Mouse (Mus musculus) MEL (cell line): ENCODE results near the gene Egflam. TPM values are rescaled to one million over a fixed set of nuclear protein-coding genes. Genes with fewer than 3 reads are reported as not detected.

ENCODE experiments used
- DNase-seq: peaks from one replicate; pipeline ENCODE4 v3.0.0; 2011; ENCODE audit warnings: low read depth, low spot score
- H3K27ac ChIP-seq: 2 replicates; pipeline ENCODE4 v1.5.1; 2012; ENCODE audit warnings: low read depth, mild to moderate bottlenecking, control low read depth, low read length, moderate library complexity; ENCODE audit not compliant: control insufficient read depth
- H3K27me3 ChIP-seq, 2 experiments: fragments of 150-350 bp in 1 of 2; sonication (generic) in 1 of 2; 2 replicates each; pipeline ENCODE4 v1.6.1; 2012; ENCODE audit warnings: low read length in 2 of 2, mild to moderate bottlenecking in 2 of 2, improper control_type of control experiment in 1 of 2, moderate library complexity in 1 of 2; ENCODE audit not compliant: insufficient read depth in 2 of 2, control insufficient read depth in 1 of 2
- H3K36me3 ChIP-seq, 2 experiments: 2 replicates each; pipeline ENCODE4 v1.6.1; 2012 to 2014; ENCODE audit warnings: low read length in 2 of 2, improper control_type of control experiment in 1 of 2, inconsistent platforms in 1 of 2, mild to moderate bottlenecking in 1 of 2; ENCODE audit not compliant: insufficient read depth in 2 of 2, control insufficient read depth in 1 of 2
- H3K4me1 ChIP-seq, 2 experiments: fragments of 150-350 bp in 1 of 2; sonication (generic) in 1 of 2; 2 replicates each; pipeline ENCODE4 v1.6.1; 2012; ENCODE audit warnings: low read length in 2 of 2, improper control_type of control experiment in 1 of 2, mild to moderate bottlenecking in 1 of 2; ENCODE audit not compliant: insufficient read depth in 2 of 2, control insufficient read depth in 1 of 2
- H3K4me3 ChIP-seq, 2 experiments: fragments of 150-350 bp in 1 of 2; sonication (generic) in 1 of 2; 2 replicates each; pipeline ENCODE4 v1.5.1; 2012; ENCODE audit warnings: low read depth in 2 of 2, low read length in 2 of 2, mild to moderate bottlenecking in 2 of 2, moderate library complexity in 2 of 2, control low read depth in 1 of 2, improper control_type of control experiment in 1 of 2; ENCODE audit not compliant: control insufficient read depth in 1 of 2, insufficient read depth in 1 of 2
- H3K79me2 ChIP-seq: 2 replicates; pipeline ENCODE4 v1.6.1; 2012; ENCODE audit warnings: mild to moderate bottlenecking, low read length, moderate library complexity; ENCODE audit not compliant: control insufficient read depth, poor library complexity, insufficient read depth
- H3K9ac ChIP-seq: 2 replicates; pipeline ENCODE4 v1.6.1; 2012; ENCODE audit warnings: low read depth, mild to moderate bottlenecking, control low read depth, low read length, moderate library complexity; ENCODE audit not compliant: control insufficient read depth, poor library complexity, severe bottlenecking
- H3K9me3 ChIP-seq: fragments of 150-350 bp; sonication (generic); replicated peaks from 2 replicates; pipeline ENCODE4 v1.6.1; 2012; ENCODE audit warnings: mild to moderate bottlenecking, low read length, improper control_type of control experiment, moderate library complexity; ENCODE audit not compliant: insufficient read depth
- BHLHE40 ChIP-seq: IDR thresholded peaks from 2 replicates; pipeline ENCODE4 v1.6.1; 2012; ENCODE audit warnings: low read depth, mild to moderate bottlenecking, inconsistent platforms, low read length, improper control_type of control experiment, borderline replicate concordance
- CHD2 ChIP-seq: IDR thresholded peaks from 2 replicates; pipeline ENCODE4 v1.6.1; 2011; ENCODE audit warnings: low read length, improper control_type of control experiment
- CTCF ChIP-seq, 3 experiments: IDR thresholded peaks in 2 of 3; conservative IDR thresholded peaks in 1 of 3; 2 replicates each; pipeline ENCODE4 v1.5.1; 2011 to 2012; ENCODE audit warnings: low read length in 3 of 3, low read depth in 2 of 3, mild to moderate bottlenecking in 2 of 3, improper control_type of control experiment in 1 of 3, inconsistent platforms in 1 of 3, mixed read lengths in 1 of 3, moderate library complexity in 1 of 3; ENCODE audit not compliant: control insufficient read depth in 1 of 3, insufficient read depth in 1 of 3, poor library complexity in 1 of 3, severe bottlenecking in 1 of 3
- E2F4 ChIP-seq: IDR thresholded peaks from 2 replicates; pipeline ENCODE4 v1.6.1; 2011; ENCODE audit warnings: low read depth, low read length, improper control_type of control experiment, borderline replicate concordance
- ETS1 ChIP-seq: IDR thresholded peaks from 2 replicates; pipeline ENCODE4 v1.6.1; 2012; ENCODE audit warnings: low read depth, mild to moderate bottlenecking, inconsistent platforms, low read length, improper control_type of control experiment, moderate library complexity
- GABPA ChIP-seq: IDR thresholded peaks from 2 replicates; pipeline ENCODE4 v1.6.1; 2012; ENCODE audit warnings: low read depth, mild to moderate bottlenecking, inconsistent platforms, low read length, improper control_type of control experiment, moderate library complexity
- HCFC1 ChIP-seq: IDR thresholded peaks from 2 replicates; pipeline ENCODE4 v1.6.1; 2012; ENCODE audit warnings: low read depth, mild to moderate bottlenecking, inconsistent platforms, low read length, improper control_type of control experiment, moderate library complexity
- JUND ChIP-seq: IDR thresholded peaks from 2 replicates; pipeline ENCODE4 v1.6.1; 2011; ENCODE audit warnings: low read depth, mild to moderate bottlenecking, improper control_type of control experiment, low read length
- KAT2A ChIP-seq: conservative IDR thresholded peaks from 2 replicates; pipeline ENCODE4 v1.6.1; 2012; ENCODE audit warnings: low read depth, low read length, improper control_type of control experiment, inconsistent platforms
- MAX ChIP-seq: IDR thresholded peaks from 2 replicates; pipeline ENCODE4 v1.6.1; 2011; ENCODE audit warnings: low read length, improper control_type of control experiment
- MXI1 ChIP-seq: IDR thresholded peaks from 2 replicates; pipeline ENCODE4 v1.6.1; 2011; ENCODE audit warnings: mild to moderate bottlenecking, low read depth, low read length, improper control_type of control experiment
- MYC ChIP-seq: IDR thresholded peaks from 2 replicates; pipeline ENCODE4 v1.6.1; 2011; ENCODE audit warnings: low read depth, mild to moderate bottlenecking, low read length, improper control_type of control experiment, moderate library complexity
- POLR2AphosphoS2 ChIP-seq: IDR thresholded peaks from 2 replicates; pipeline ENCODE4 v1.6.1; 2011; ENCODE audit warnings: low read length, improper control_type of control experiment
- POLR2AphosphoS5 ChIP-seq: IDR thresholded peaks from 2 replicates; pipeline ENCODE4 v1.6.1; 2012; ENCODE audit warnings: low read depth, borderline replicate concordance, mild to moderate bottlenecking, inconsistent platforms, low read length, moderate library complexity, mixed read lengths
- RAD21 ChIP-seq: IDR thresholded peaks from 2 replicates; pipeline ENCODE4 v1.6.1; 2011; ENCODE audit warnings: mild to moderate bottlenecking, low read depth, low read length, improper control_type of control experiment
- RCOR1 ChIP-seq: IDR thresholded peaks from 2 replicates; pipeline ENCODE4 v1.6.1; 2012; ENCODE audit warnings: low read depth, mild to moderate bottlenecking, inconsistent platforms, low read length, improper control_type of control experiment
- TBP ChIP-seq: IDR thresholded peaks from 2 replicates; pipeline ENCODE4 v1.8.0; 2011; ENCODE audit warnings: low read depth, low read length, improper control_type of control experiment
- UBTF ChIP-seq: IDR thresholded peaks from 2 replicates; pipeline ENCODE4 v1.6.1; 2012; ENCODE audit warnings: low read depth, mild to moderate bottlenecking, inconsistent platforms, low read length, improper control_type of control experiment, moderate library complexity, borderline replicate concordance; ENCODE audit not compliant: insufficient read depth
- USF1 ChIP-seq: IDR thresholded peaks from 2 replicates; pipeline ENCODE4 v1.6.1; 2014; ENCODE audit warnings: low read depth, mild to moderate bottlenecking, inconsistent platforms, low read length, improper control_type of control experiment, moderate library complexity
- USF2 ChIP-seq, 2 experiments: IDR thresholded peaks; 2 replicates each; pipeline ENCODE4 v1.6.1; 2011 to 2012; ENCODE audit warnings: improper control_type of control experiment in 2 of 2, low read length in 2 of 2, borderline replicate concordance in 1 of 2, inconsistent platforms in 1 of 2, low read depth in 1 of 2, mild to moderate bottlenecking in 1 of 2; ENCODE audit not compliant: insufficient read depth in 1 of 2
- ZKSCAN1 ChIP-seq: IDR thresholded peaks from 2 replicates; pipeline ENCODE4 v1.6.1; 2012; ENCODE audit warnings: low read depth, mild to moderate bottlenecking, inconsistent platforms, low read length, improper control_type of control experiment, moderate library complexity
- polyA plus RNA-seq, 2 experiments: library from polyadenylated mRNA; stranded (reverse) in 1 of 2; unstranded in 1 of 2; fragments of >175 nt in 1 of 2; fragments of >200 nt in 1 of 2; gene quantifications; 2 replicates each; pipeline versions ENCODE4 v1.2.1 to v1.2.4; 2012; ENCODE audit warnings: low replicate concordance in 2 of 2, low read depth in 1 of 2; ENCODE audit not compliant: insufficient read length in 2 of 2, insufficient read depth in 1 of 2, missing spikeins in 1 of 2
- total RNA-seq: library from RNA; depleted of rRNA; stranded (reverse); fragments of 300-350 nt; gene quantifications from 2 replicates; pipeline ENCODE4 v1.2.3, GENCODE M21; 2012

Gene Egflam
- total and polyA plus RNA-seq, 3 experiments: not detected

GRCm38 (mm10) chr15:7216581-7217272 is 181.5 kb downstream of the Egflam start (continued):
- TF ChIP-seq BHLHE40 (peak; percentile 86; the same call in 1 of the 2 replicates), ETS1 (peak; percentile 72), CHD2 (no peak), MXI1 (no peak), UBTF (no peak), TBP (0 out of 2 replicates have a peak, but pooled peaks have one; percentile 18)

DNA sequence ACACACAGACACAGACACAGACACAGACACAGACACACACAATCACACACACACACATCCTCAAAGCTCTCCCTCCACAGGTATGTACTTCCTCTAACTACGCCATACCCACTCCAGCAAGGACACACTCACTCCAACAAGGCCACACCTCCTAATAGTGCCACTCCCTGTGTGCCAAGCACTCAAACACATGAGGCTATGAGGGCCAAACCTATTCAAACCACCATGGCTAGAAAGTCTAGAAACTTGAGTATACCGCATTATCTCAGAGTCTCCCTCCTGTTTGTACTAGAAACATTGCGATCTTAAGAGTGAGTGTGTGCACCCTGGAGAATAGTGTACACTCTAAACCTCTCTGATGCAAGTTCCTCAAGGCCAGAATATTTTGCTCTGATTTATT is 182.3 kb downstream of the Egflam start:
- Histone ChIP-seq H3K4me1 (peaks cover 0 to 8% of the 10 kb centered on the region in 2 experiments; a peak in 2 of 4 replicates), H3K4me3 (no peak overlapping the region), H3K9ac (no peak overlapping the region), H3K79me2 (no peaks in the 10 kb centered on the region), H3K27me3 (0 out of 4 replicates have a peak, but pooled peaks cover 2 to 3% of the 10 kb centered on the region in 2 experiments), H3K9me3 (no peaks in the 10 kb centered on the region), H3K27ac (no peak overlapping the region), H3K36me3 (peaks cover 0 to 7% of the 10 kb centered on the region in 2 experiments; a peak in 2 of 4 replicates)
- DNase-seq: no peak
- TF ChIP-seq USF1: no peak
- no peak for TF ChIP-seq CHD2
- TF ChIP-seq JUND: no peak
- TF ChIP-seq HCFC1: no peak
- TF ChIP-seq RAD21: no peak
- TF ChIP-seq MYC: no peak
- TF ChIP-seq E2F4: no peak
- TF ChIP-seq BHLHE40: no peak
- TF ChIP-seq KAT2A: no peak
- no peak for TF ChIP-seq UBTF
- TF ChIP-seq POLR2AphosphoS2: no peak
- TF ChIP-seq CTCF (IDR thresholded peaks at IDR 0.05 in 2 of 3, conservative IDR thresholded peaks at IDR 0.05 in 1 of 3; ENCODE audit: control insufficient read depth in 1 of 3, insufficient read depth in 1 of 3, low read depth in 2 of 3, low read length in 3 of 3, poor library complexity in 1 of 3, severe bottlenecking in 1 of 3): no peak
- TF ChIP-seq USF2 (IDR thresholded peaks at IDR 0.05; ENCODE audit: borderline replicate concordance in 1 of 2, insufficient read depth in 1 of 2, low read depth in 1 of 2, low read length in 2 of 2): no peak
- no peak for TF ChIP-seq MAX
- no peak for TF ChIP-seq ZKSCAN1
- no peak for TF ChIP-seq GABPA
- TF ChIP-seq RCOR1: no peak
- no peak for TF ChIP-seq POLR2AphosphoS5
